Mouse (Mus musculus): Measurements from ENCODE around the gene Brd7.

- no peak for TF ChIP-seq CHD2 (IDR thresholded peaks at IDR 0.05; ENCODE audit: low read depth, low read length)
- no peak for TF ChIP-seq ZNF384 (IDR thresholded peaks at IDR 0.05; ENCODE audit: low read depth, low read length)
- TF ChIP-seq HCFC1 (IDR thresholded peaks at IDR 0.05; ENCODE audit: borderline replicate concordance, insufficient read depth, low read length): no peak
- TF ChIP-seq ZC3H11A (IDR thresholded peaks at IDR 0.05; ENCODE audit: borderline replicate concordance, low read depth, low read length): no peak
Observed at GRCm38 (mm10) chr8:88294977-88295376, 67.0 kb downstream of the Brd7 start.
